Mouse (Mus musculus) kidney, postnatal 14 days (tissue): ENCODE measurements around the gene Bpifb1.
"Not testable (repeated sequence)": the region's sequence is repeated elsewhere in the genome, so short reads cannot be mapped to it uniquely, and the experiment has no call there.

Experiments used
- DNase-seq: peaks from one replicate; pipeline ENCODE4 v3.0.0; 2022; ENCODE audit warnings: mixed read lengths

Bpifb1 gene

GRCm38 (mm10) chr2:154190546-154191258, at the start of gene Bpifb1:
Bpifb1 (plus strand) TSS chr2:154190818.
- DNase-seq, result no peak

DNA sequence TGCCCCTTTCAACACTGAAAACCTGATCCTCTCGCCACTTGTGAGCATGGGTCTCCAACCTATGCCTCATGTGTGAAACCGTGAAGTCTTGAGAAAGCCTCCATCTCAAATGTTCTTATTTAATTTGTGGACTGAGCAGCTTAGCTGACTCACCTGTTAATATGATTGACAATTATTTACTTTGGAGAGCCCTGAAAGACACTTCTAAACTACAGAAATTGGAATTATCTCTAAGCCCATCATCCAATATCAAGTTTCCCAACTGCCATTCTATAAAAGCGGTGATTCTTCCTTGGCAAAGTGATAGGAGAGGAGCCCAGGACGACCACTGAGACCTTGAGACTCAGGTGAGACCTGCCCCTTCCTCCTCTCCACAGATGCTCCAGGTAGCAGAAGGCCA, 48.0 kb upstream of the Bpifb1 start, which contains the start of gene Bpifa1:
Bpifa1 (plus strand) TSS at position 301 of the 400 bp plus-strand sequence.
- no peak for DNase-seq

GRCm38 (mm10) chr2:154143735-154144134, 46.9 kb upstream of the Bpifb1 start:
- no peak for DNase-seq

DNA sequence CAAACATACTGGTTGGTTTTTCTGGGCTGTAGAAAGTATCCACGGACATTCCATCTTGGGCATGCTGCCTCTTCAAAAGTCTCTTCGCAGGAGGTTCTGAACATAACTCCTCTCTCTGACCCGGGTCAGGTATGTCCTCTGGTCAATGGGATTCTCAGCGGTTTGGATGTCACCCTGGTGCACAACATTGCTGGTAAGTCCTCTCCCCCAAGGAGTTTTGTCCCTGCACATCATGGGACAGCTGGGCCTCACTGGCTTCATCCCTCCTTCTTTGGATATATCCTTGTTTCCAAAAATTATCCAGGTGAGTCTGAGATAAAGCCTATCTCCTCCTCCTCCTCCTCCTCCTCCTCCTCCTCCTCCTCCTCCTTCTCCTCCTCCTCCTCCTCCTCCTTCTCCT, 43.1 kb upstream of the Bpifb1 start:
- DNase-seq, result no peak

DNA sequence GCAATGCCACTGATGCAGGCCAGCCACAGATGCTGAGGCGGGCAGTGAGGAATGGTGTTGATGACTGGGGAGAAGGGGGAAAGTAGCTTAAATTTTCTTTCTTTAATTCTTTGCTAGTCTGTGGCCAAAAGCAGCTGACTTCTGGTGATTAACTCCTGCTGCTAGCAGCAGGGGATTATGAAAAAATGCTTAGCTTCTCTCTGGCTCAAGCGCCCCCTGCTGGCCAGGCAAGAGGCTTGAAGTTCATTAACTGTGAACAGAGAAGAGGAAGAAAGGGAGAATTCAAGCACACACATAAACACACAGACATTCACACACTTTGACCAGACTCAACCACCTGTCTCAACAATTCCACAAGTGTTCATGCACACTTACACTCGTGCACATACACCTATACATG, 32.2 kb upstream of the Bpifb1 start:
- DNase-seq, result peak; percentile 19

GRCm38 (mm10) chr2:154162307-154162706, 28.3 kb upstream of the Bpifb1 start, which contains the start of gene Bpifa5:
Bpifa5 (plus strand) TSS chr2:154162607.
- DNase-seq, result no peak

DNA sequence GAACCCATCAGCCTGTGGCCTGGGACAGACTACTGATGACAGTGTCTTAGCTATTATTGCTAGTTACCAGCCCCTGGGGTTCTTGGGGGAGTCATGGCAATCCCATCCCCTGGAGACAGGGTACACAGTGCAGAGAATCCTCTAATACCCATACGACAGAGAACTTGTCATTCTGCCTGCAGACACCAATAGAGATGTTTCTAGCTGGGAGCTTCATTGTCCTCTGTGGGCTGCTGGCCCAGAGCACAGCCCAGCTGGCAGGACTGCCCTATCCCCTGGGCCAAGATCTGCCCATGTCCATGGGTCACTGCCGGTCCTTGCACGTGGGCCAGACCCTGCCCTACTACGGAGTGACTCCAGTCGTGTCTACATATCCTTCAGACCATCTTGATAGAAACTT, 27.3 kb upstream of the Bpifb1 start:
- no peak for DNase-seq

DNA sequence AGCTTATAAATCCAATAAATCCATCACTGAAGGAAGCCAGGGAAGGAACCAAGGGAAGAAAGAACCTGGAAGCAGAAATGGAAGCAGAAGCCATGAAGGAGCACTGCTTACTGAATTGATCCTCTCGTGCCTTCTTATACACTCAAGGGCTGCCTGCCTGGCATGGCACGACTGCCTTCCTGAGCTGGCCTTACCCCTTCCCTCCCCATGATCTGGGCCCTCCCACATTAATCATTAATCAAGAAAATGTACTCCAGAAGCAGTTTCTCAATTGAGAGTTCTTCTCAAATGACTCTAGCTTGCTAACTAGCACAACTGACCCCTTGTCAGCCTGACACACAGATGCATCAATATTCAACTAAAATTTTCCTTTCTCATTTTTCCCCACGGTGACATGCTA, 21.4 kb upstream of the Bpifb1 start:
- DNase-seq, result peak; percentile 48

GRCm38 (mm10) chr2:154171621-154172020, 19.0 kb upstream of the Bpifb1 start:
- DNase-seq, result no peak

DNA sequence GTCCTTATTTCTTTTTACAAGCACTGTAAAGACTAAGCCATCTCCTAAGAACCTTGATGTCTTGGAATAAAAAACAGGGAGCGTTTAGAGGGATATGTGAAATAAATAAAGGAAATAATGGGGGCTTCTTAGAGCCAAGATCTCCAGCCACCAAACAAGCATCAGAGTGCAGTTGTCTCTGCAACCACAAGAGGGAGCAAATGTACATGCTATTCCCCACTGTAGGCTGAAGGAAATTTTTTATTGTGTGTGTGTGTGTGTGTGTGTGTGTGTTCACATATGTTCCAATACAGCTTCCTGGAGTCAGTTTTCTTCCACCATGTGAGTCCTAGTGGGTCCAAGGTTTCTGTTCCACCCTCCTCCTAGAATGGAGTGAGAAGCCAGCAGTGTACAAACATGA, 17.3 kb upstream of the Bpifb1 start:
- peak; percentile 34 for DNase-seq

DNA sequence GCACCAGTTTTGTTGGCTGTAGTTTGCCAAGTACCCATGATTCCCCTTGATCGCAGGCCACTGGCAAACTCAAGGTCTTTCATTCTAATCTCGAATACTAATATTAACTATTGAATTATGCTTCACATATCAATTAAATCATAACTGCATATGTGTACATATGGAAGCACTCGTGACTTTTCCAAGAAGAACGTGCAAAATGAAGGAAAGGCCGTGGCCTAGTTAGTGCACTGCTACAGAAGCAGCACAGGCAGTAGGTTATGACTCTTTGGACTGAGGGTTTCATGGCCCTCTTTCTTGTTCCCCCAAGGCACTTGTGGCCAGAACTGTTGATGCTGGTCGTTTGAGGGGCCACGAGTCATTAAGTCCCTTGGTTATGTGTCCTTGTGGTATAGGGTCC, 8.7 kb upstream of the Bpifb1 start:
- DNase-seq, result not testable (repeated sequence)

- not testable (repeated sequence) for DNase-seq
Observed at GRCm38 (mm10) chr2:154183061-154183460, 7.6 kb upstream of the Bpifb1 start.

DNA sequence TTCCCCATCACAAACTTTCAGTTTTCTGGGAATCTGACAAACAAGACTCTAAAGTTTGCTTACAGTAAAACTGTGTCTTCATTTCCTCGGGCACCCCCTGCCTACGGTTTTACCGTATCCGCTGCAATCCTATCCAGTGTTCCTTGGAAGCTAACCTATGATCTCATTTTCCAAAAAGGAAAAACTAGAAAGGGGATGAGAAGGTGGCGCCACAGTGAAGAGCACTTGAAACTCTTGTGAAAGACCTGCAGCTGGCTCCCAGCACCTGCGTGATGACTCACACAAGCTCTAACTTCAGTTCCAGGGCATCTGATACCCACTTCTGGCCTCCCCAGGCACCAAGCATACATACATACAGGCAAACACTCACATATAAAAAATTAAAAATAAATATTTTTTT, 5.3 kb upstream of the Bpifb1 start:
- no peak for DNase-seq

GRCm38 (mm10) chr2:154185748-154186147, 4.9 kb upstream of the Bpifb1 start:
- no peak for DNase-seq

- no peak for DNase-seq
Observed at GRCm38 (mm10) chr2:154187468-154187867, 3.1 kb upstream of the Bpifb1 start.

GRCm38 (mm10) chr2:154189877-154190434, 662 bp upstream of the Bpifb1 start:
- no peak for DNase-seq

DNA sequence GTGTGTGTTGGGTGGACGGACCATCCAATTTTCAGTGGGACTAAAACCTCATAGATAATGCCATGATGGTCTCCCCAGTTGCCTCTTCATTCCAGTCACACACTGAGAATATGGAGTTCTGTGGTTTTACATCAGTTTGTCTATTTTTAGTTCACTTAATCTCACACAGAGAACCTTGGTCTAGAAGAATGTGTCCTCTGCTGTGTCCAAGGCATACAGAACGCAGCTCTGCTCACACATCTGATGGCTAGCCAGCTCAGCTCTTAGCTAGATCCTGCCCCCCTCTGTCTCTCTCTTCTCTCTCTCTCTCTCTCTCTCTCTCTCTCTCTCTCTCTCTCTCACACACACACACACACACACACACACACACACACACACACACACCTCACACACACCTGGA, 1.5 kb downstream of the Bpifb1 start:
- DNase-seq, result no peak

- DNase-seq, result no peak
Observed at GRCm38 (mm10) chr2:154193071-154193470, 2.5 kb downstream of the Bpifb1 start.

GRCm38 (mm10) chr2:154193994-154194504, 3.4 kb downstream of the Bpifb1 start:
- DNase-seq, result no peak

GRCm38 (mm10) chr2:154197036-154197435, 6.4 kb downstream of the Bpifb1 start:
- no peak for DNase-seq

GRCm38 (mm10) chr2:154204630-154205029, 14.0 kb downstream of the Bpifb1 start:
- DNase-seq, result no peak

GRCm38 (mm10) chr2:154206908-154207307, 16.3 kb downstream of the Bpifb1 start:
- peak; percentile 6 for DNase-seq

DNA sequence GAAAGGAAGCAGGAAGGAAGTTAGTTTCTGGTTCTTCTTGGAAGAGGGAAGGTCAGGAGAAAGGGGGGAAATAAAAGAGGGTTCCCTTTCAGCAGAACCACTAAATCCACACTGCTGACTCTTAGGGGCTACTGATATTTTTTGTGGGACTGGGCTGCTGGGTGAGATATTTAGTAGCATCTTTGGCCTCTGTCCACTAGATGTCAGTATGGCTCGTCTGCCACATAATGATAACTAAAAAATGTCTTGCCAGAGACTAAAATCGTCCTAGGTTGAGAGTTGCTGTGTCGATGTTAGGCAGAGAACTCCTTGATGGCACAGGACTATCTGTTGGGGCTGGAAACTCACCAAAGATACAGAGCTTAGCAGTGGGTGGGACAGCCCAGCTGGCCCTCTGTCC, 18.5 kb downstream of the Bpifb1 start:
- no peak for DNase-seq

DNA sequence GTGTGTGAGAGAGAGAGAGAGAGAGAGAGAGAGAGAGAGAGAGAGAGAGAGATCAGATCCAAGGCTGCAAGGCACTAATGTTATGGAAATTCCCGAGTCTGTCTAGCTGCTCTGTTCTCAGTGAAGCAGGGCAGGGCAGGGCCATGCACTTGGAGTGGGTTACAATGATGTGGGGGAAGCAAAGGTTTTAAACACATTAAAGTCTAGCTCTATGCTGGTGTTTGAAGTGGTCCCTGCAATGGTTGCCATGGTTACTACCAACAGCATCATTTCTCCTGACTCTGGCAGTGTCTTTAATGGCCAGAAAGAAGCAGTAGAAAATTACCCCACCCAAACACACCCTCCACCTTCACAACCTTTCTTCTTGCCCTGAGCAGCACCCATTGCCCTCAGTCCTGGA, 20.5 kb downstream of the Bpifb1 start:
- DNase-seq, result no peak
